Mouse (Mus musculus): Measurements from ENCODE around the gene Tcaf2.

DNA sequence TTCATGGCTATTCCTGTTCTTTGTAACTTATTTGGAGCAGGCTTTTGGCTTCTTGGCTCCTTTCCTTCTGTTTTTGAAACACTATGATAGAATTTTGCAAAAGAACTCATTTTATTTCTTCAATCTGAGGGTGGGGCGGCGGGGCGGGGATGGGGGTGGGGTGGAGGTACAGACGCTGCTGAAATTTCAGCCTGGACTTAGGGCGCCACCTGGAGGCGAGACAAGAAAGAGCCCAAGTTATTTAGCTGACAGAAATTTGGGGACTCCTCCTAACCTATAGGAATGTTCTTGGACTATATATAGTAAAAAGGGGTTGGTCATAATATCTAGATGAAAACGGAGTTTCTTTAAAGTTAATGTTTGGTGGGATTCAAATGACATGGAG lies 61.6 kb downstream of the Tcaf2 start:
- TF ChIP-seq CTCF (IDR thresholded peaks at IDR 0.05; ENCODE audit: borderline replicate concordance, control insufficient read depth, extremely low read depth, insufficient read depth, low read length, poor library complexity), result no peak
- TF ChIP-seq POLR2A (IDR thresholded peaks at IDR 0.05; ENCODE audit: control insufficient read depth, extremely low read depth, insufficient read depth, low read length, poor library complexity), result no peak
